Mouse (Mus musculus) heart, embryonic 12.5 days (tissue): Measurements from ENCODE around the gene Rtel1. TPM values are rescaled to one million over a fixed set of nuclear protein-coding genes. Genes with fewer than 3 reads are reported as not detected.
"Not testable (repeated sequence)": the region's sequence is repeated elsewhere in the genome, so short reads cannot be mapped to it uniquely, and the experiment has no call there.

Experiments
- ATAC-seq: fragments of 200-750 bp; cut with Nextera tagmentation; 2 replicates; pipeline ENCODE4 v1.8.0; 2017; ENCODE audit warnings: moderate TSS enrichment, moderate library complexity; ENCODE audit not compliant: insufficient number of reproducible peaks, low FRiP score
- H3K27ac ChIP-seq: fragments of 300-500 bp; sonication (generic); 2 replicates; pipeline ENCODE4 v1.5.1; 2016; ENCODE audit warnings: mild to moderate bottlenecking, moderate library complexity; ENCODE audit not compliant: poor library complexity, severe bottlenecking
- H3K27me3 ChIP-seq: fragments of 300-500 bp; sonication (generic); replicated peaks from 2 replicates; pipeline ENCODE4 v1.6.1; 2016; ENCODE audit warnings: mild to moderate bottlenecking, moderate library complexity
- H3K36me3 ChIP-seq: fragments of 300-500 bp; sonication (generic); 2 replicates; pipeline ENCODE4 v1.6.1; 2016; ENCODE audit warnings: mild to moderate bottlenecking, moderate library complexity
- H3K4me1 ChIP-seq: fragments of 300-500 bp; sonication (generic); replicated peaks from 2 replicates; pipeline ENCODE4 v1.6.1; 2016; ENCODE audit warnings: mild to moderate bottlenecking
- H3K4me2 ChIP-seq: fragments of 300-500 bp; sonication (generic); 2 replicates; pipeline ENCODE4 v1.6.1; 2016; ENCODE audit warnings: mild to moderate bottlenecking, moderate library complexity
- H3K4me3 ChIP-seq: fragments of 300-500 bp; sonication (generic); 2 replicates; pipeline ENCODE4 v1.5.1; 2016; ENCODE audit warnings: mild to moderate bottlenecking
- H3K9ac ChIP-seq: fragments of 300-500 bp; sonication (generic); 2 replicates; pipeline ENCODE4 v1.6.1; 2016; ENCODE audit warnings: mild to moderate bottlenecking, moderate library complexity
- H3K9me3 ChIP-seq: fragments of 300-500 bp; sonication (generic); replicated peaks from 2 replicates; pipeline ENCODE4 v1.6.1; 2016; ENCODE audit warnings: mild to moderate bottlenecking, moderate library complexity
- WGBS: fragments of 180-500 bp; shearing (Covaris S2); methylation state at CpG from one replicate; pipeline ENCODE4 v1.1.7; 2016; 5-methylcytosine and 5-hydroxymethylcytosine counted together
- polyA plus RNA-seq: library from polyadenylated mRNA; unstranded; fragments of >200 nt; fragmentation: Nextera tagmentation; extraction: Ambion mirVana; gene quantifications from 2 replicates; pipeline ENCODE4 v1.2.1, GENCODE M21; 2016

Rtel1 gene
- 29.0 and 30.0 TPM in 2 replicates for polyA plus RNA-seq

DNA sequence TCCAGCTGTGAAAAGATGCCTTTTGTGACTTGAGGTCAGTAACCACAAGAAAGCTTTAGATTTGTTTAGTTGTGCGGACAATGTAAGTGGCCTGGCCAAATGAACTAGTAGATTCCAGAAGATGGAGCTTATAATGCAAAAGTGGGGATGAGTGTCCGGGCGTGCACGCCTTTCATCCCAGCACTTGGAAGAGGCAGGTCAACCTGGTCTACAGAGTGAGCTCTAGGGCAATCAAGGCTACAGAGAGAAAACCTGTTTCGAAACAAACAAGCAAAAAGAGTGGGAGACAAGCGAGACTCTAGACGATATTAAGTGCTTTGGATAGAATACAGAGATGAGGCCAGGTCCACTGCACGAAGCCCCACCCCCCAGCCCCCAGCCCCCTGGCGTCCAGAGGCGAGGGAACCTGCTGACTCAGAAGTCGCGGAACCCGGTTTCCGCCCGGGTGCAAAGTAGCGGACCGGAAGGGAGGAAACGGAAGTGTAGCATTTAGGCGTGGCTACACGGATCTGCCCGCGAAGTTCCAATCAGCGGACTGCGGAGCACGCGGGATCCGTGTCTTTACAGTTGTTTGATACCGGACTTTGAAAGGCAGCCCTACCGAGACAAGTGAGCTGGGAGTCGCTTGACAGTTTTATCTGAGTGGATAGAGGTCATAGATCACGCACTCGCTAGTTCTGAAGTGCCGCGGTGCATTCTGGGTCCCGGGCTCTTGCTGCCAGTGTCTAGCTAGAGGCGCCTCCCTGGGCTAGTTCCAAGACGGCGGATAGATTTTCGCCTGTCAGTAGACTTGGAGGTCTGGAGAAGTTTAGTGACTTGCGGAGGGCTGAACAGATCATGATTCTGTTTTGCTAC is at the start of gene Rtel1:
Rtel1 (plus strand) TSS at position 492 of the 855 bp plus-strand sequence.
- H3K36me3 ChIP-seq, result peaks cover 26% of the 10 kb centered on the region
- no peaks in the 10 kb centered on the region for H3K9me3 ChIP-seq
- peaks cover 10% of the 10 kb centered on the region for H3K4me1 ChIP-seq
- H3K27ac ChIP-seq, result peak within 1 kb of the TSS; percentile 62
- peaks cover 25% of the 10 kb centered on the region for H3K27me3 ChIP-seq
- peak; percentile 86 for ATAC-seq
- 6% methylated on average over 40 of the region's 40 CpGs for WGBS
- H3K4me3 ChIP-seq, result peak within 1 kb of the TSS; percentile 56
- peak within 1 kb of the TSS; percentile 68 for H3K9ac ChIP-seq
- H3K4me2 ChIP-seq, result peak within 1 kb of the TSS; percentile 78

DNA sequence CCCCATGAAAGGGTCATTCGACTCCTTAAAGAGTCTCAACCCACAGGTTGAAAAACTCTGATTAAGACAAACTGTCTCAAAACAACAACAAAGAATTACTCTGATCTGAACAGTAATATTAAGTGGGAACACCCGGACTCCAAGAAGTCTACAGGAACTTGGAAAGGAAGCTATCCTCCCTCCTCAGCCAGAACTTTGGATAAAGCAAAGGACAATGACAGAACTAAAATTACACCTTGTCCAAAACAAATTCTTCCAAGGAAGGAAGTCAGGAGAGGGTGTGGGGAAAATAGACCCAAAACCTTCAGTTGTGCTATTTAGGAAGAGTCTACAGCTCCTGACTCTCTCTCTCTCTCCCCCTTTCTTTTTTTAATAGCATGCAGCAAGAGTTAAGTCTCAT is 47.4 kb upstream of the Rtel1 start:
- ATAC-seq, result no peak
- no peaks in the 10 kb centered on the region for H3K9me3 ChIP-seq
- peaks cover 54% of the 10 kb centered on the region for H3K36me3 ChIP-seq
- H3K9ac ChIP-seq, result no peak overlapping the region
- no peak overlapping the region for H3K4me2 ChIP-seq
- H3K4me3 ChIP-seq, result no peak overlapping the region
- H3K4me1 ChIP-seq, result no peaks in the 10 kb centered on the region
- 90% methylated on average over 2 of the region's 2 CpGs for WGBS
- no peak overlapping the region for H3K27ac ChIP-seq
- H3K27me3 ChIP-seq, result no peaks in the 10 kb centered on the region

DNA sequence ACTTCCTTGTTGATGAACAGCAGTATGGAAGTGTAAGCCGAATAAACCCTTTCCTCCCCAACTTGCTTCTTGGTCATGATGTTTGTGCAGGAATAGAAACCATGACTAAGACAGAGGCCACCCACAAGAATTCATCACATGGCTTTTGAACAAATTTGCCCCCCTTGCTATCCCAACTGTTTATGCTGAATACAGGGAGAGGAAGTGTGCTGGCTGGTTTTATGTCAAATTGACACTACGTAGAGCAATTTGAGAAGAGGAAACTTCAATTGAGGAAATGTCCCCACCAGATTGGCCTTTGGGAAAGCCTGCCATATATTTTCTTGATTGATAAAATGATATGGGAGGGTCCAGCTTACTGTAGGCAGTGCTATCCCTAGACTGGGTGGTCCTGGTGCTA is 45.7 kb upstream of the Rtel1 start:
- no peak overlapping the region for H3K27ac ChIP-seq
- ATAC-seq, result no peak
- no peak overlapping the region for H3K9ac ChIP-seq
- no peaks in the 10 kb centered on the region for H3K27me3 ChIP-seq
- no peak overlapping the region for H3K4me3 ChIP-seq
- H3K9me3 ChIP-seq, result no peaks in the 10 kb centered on the region
- H3K4me2 ChIP-seq, result no peak overlapping the region
- WGBS, result 93% methylated on average over 2 of the region's 2 CpGs
- H3K4me1 ChIP-seq, result no peaks in the 10 kb centered on the region
- peaks cover 56% of the 10 kb centered on the region for H3K36me3 ChIP-seq

DNA sequence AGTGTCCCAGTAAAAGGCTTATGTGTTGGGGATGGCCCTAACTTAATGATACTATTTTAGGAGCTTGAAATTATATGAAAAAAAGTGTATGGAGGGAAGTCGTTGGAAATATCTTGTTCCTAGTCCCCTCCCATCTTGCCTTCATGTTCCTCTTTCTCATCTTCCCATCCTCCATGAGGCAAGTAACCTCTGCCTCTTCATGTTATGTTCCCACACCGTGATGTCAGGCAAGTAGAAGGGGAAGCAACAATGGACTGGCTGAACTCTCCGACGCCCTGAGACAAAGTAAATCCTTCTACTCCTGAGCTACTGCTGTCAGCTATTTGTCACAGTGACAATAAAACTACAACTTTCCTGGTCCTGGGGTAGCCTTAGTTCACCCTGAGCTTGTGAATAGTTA is 44.9 kb upstream of the Rtel1 start:
- no peak overlapping the region for H3K4me2 ChIP-seq
- H3K36me3 ChIP-seq, result peaks cover 54% of the 10 kb centered on the region
- ATAC-seq, result no peak

DNA sequence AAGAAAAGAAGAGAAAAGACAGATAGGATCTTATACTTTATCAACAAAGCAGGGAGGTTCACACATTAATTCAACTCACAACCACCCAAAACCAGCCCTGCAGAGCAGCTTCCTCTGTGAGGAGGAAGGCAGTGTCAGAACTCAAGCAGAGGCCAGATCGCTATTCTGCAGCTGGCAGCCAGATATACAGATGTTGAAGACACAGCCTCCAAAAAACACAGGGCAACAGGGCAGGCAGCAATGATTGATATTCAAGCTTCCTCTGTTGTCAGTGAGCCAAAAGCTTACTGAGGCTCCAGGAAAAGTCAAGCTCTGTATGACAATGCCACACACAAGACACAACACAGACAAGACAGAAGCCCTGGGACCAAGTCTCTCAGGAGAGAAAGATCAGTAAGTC is 42.8 kb upstream of the Rtel1 start:
- Histone ChIP-seq H3K4me2 (no peak overlapping the region), H3K4me1 (no peaks in the 10 kb centered on the region), H3K9me3 (no peaks in the 10 kb centered on the region), H3K9ac (no peak overlapping the region), H3K4me3 (no peak overlapping the region), H3K36me3 (peaks cover 39% of the 10 kb centered on the region), H3K27ac (no peak overlapping the region), H3K27me3 (no peaks in the 10 kb centered on the region)
- 72% methylated on average over 1 of the region's 1 CpGs for WGBS
- no peak for ATAC-seq

More for the DNA sequence above, 44.9 kb upstream of the Rtel1 start:
- no peaks in the 10 kb centered on the region for H3K27me3 ChIP-seq
- no peaks in the 10 kb centered on the region for H3K9me3 ChIP-seq
- no peak overlapping the region for H3K27ac ChIP-seq
- no peak overlapping the region for H3K4me3 ChIP-seq
- no peak overlapping the region for H3K9ac ChIP-seq
- no peaks in the 10 kb centered on the region for H3K4me1 ChIP-seq
- 89% methylated on average over 4 of the region's 4 CpGs for WGBS

DNA sequence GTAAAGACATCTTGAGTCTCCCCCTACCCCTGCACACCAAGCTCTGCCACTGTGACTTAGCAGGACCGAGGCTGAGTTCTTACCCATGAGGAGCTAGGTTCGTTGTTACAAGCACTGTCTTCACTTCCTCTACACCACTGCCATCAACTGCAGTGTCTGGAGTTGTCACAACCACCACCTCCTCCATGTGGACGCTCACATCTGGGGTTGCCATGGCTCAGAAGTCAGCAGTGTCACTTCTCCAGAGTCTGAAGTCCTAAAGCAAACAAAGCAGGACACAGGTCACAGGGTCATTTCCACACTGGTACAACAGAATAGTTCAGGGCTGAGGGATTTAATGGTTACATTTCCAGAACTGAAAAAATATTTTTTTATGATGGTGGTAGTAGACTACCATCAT is 41.7 kb upstream of the Rtel1 start:
- Histone ChIP-seq H3K4me3 (no peak overlapping the region), H3K36me3 (peaks cover 43% of the 10 kb centered on the region), H3K9me3 (no peaks in the 10 kb centered on the region), H3K27ac (no peak overlapping the region), H3K4me2 (no peak overlapping the region), H3K9ac (no peak overlapping the region), H3K27me3 (no peaks in the 10 kb centered on the region), H3K4me1 (no peaks in the 10 kb centered on the region)
- 73% methylated on average over 3 of the region's 3 CpGs for whole genome bisulfite sequencing
- ATAC-seq, result 0 out of 2 replicates have a peak, but pooled peaks have one; percentile 18

DNA sequence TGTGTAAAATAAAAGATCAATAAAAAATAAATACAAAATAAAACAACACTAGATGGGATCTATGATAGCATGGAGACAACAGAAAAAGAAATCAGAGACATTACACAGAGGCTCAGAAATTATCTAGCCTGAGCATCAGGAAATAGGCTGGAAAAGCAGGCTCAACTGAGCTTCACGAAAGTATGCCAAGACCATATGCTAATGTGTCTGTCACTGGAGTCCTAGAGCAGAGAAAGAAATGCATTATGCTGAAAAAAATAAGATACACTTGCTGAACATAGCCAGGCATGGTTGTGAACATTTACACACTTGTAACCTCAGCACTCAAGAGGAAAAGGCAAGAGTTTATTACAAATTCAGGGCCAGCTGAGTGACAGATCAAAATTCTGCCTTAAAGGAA is 39.6 kb upstream of the Rtel1 start:
- Histone ChIP-seq H3K4me2 (no peak overlapping the region), H3K9ac (no peak overlapping the region), H3K36me3 (peaks cover 46% of the 10 kb centered on the region), H3K9me3 (no peaks in the 10 kb centered on the region), H3K27ac (no peak overlapping the region), H3K4me1 (no peaks in the 10 kb centered on the region), H3K27me3 (no peaks in the 10 kb centered on the region), H3K4me3 (no peak overlapping the region)
- WGBS, result 84% methylated on average over 1 of the region's 1 CpGs
- ATAC-seq, result no peak

DNA sequence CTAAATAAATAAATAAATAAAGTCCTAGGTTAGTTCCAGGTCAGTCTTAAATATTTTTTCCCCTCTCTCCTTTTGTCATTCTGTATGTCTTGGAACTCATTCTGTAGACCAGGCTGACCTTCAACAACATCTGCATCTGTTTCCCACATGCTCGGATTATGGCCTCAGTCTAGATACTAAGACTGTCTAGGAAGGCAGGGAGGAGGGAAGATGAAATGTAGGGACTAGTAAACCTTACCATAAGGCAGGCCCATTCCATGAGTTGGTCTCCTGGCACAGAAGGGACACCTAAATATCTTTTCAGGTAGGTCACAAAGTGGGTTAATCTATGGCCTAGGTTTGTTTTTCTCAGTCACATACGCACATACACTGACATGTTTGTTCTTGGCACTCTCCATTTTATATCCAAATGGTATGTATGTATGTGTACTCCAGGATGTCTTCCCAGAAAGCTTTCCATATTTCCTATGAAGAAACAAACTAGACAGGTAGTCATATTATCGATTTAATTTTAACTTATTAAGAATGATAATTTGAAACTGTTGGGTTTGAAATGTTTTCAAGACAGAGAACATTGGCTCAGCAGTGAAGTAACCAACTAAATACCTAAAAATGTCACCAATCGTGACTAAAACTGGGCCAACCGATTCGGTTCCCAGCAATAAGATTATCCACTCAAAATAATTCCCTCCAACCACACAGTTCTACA is 32.8 kb upstream of the Rtel1 start:
- peaks cover 29% of the 10 kb centered on the region for H3K36me3 ChIP-seq
- peak overlapping the region; percentile 56 for H3K4me3 ChIP-seq
- WGBS, result 52% methylated on average over 6 of the region's 6 CpGs
- no peak for ATAC-seq
- no peaks in the 10 kb centered on the region for H3K27me3 ChIP-seq
- peaks cover 17% of the 10 kb centered on the region for H3K4me1 ChIP-seq
- H3K9me3 ChIP-seq, result no peaks in the 10 kb centered on the region
- peak overlapping the region; percentile 67 for H3K4me2 ChIP-seq
- H3K9ac ChIP-seq, result peak overlapping the region; percentile 78
- peak overlapping the region; percentile 95 for H3K27ac ChIP-seq

DNA sequence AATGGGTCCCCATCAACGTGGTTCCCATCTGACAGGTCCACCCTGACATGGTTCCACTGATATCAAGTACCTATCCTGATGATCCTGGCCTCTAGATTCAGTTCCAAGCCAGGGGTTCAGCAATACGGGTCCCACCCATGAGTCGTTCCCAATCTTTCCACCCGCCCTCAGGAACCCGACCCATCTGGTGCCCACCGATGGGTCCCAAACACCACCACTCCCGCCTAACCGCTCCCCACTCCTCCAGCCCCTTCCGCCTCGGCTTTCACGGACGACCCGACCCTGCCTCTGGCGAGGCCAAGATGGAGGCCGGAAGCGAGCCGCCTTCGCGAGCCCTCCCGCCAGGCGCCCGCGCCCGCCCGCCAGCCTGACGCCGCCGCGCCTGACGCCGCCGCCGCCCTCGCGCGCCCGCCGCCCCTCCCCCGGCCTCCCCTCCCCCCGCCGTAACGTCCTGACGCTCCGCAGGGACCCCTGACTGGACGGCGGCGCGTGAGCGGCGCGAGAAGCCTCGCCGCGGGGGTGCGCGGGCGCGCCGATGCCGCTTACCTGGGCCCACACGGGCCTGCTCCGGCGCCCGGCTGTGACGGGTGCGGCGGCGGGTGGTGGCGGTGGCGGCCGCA is 32.1 kb upstream of the Rtel1 start:
- H3K27ac ChIP-seq, result peak overlapping the region; percentile 95
- H3K4me2 ChIP-seq, result peak overlapping the region; percentile 67
- peaks cover 17% of the 10 kb centered on the region for H3K4me1 ChIP-seq
- 1% methylated on average over 66 of the region's 71 CpGs for WGBS
- H3K4me3 ChIP-seq, result peak overlapping the region; percentile 56
- H3K9me3 ChIP-seq, result no peaks in the 10 kb centered on the region
- H3K27me3 ChIP-seq, result no peaks in the 10 kb centered on the region
- H3K9ac ChIP-seq, result peak overlapping the region; percentile 78
- peak; percentile 90 for ATAC-seq
- H3K36me3 ChIP-seq, result peaks cover 25% of the 10 kb centered on the region

DNA sequence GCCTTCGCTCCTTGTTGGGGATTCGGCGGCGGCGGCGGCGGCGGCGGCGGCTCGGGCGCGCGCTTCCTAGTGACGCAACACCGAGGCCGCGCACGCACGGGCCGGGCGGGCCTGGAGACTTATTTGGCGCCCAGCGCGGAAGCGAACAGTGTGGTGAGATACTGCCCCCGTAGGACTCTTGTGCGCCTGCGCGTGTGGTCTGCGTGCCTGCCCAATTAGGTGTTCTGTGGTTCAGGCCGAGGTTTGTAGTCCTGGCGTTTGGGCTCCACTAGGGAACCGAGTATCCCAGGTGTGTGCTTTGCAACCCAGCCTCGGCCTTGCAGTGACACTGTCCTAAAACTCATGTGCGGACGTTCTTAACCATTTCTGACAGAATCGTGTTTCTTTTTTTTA is 31.6 kb upstream of the Rtel1 start, which contains the start of gene Gmeb2:
Gmeb2 (minus strand) TSS at position 78 of the 393 bp plus-strand sequence.
- peaks cover 25% of the 10 kb centered on the region for H3K36me3 ChIP-seq
- peaks cover 17% of the 10 kb centered on the region for H3K4me1 ChIP-seq
- peak within 1 kb of the TSS; percentile 78 for H3K9ac ChIP-seq
- H3K4me3 ChIP-seq, result peak within 1 kb of the TSS; percentile 56
- H3K27me3 ChIP-seq, H3K9me3 ChIP-seq: not testable (repeated sequence)
- H3K4me2 ChIP-seq, result peak within 1 kb of the TSS; percentile 70
- WGBS, result under 1% methylated on average over 38 of the region's 38 CpGs
- ATAC-seq, result peak; percentile 97
- peak within 1 kb of the TSS; percentile 95 for H3K27ac ChIP-seq

DNA sequence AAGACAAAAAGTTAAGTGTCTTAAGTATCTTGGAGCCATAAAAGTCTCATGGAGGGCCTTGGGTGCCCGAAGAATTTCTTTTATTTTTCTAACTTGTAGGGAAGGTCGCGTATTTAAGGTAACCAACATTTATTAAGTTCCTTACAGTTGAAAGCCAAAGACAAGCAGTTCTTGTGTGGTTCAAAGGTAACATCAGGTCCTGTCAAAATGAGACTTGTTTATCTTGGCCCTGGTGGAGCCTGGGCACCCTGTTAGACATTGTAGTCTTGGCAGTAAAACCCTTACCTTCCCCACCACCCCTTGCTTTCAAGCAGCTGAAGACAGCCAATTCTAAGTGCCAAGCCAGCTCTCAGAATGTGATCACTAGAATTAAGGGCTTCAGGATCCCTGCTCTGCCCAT is 30.8 kb upstream of the Rtel1 start:
- peak overlapping the region; percentile 70 for H3K4me2 ChIP-seq
- WGBS, result 77% methylated on average over 3 of the region's 3 CpGs
- H3K4me1 ChIP-seq, result peaks cover 17% of the 10 kb centered on the region
- no peaks in the 10 kb centered on the region for H3K9me3 ChIP-seq
- peak overlapping the region; percentile 56 for H3K4me3 ChIP-seq
- H3K27me3 ChIP-seq, result no peaks in the 10 kb centered on the region
- no peak overlapping the region for H3K27ac ChIP-seq
- peaks cover 19% of the 10 kb centered on the region for H3K36me3 ChIP-seq
- no peak for ATAC-seq
- H3K9ac ChIP-seq, result peak overlapping the region; percentile 70; the same call in 1 of the 2 replicates
